Mouse (Mus musculus) kidney, embryonic 15.5 days (tissue): Measurements from ENCODE around the gene Aadacl3. TPM values are rescaled to one million over a fixed set of nuclear protein-coding genes. Genes with fewer than 3 reads are reported as not detected.

Experiments used
- ATAC-seq: fragments of 200-750 bp; cut with Nextera tagmentation; replicated peaks from 2 replicates; pipeline ENCODE4 v1.8.0; 2017; ENCODE audit warnings: moderate TSS enrichment; ENCODE audit not compliant: low FRiP score
- H3K27ac ChIP-seq: fragments of 300-500 bp; sonication (generic); 2 replicates; pipeline ENCODE4 v1.5.1; 2015; ENCODE audit warnings: mild to moderate bottlenecking, inconsistent platforms
- H3K27me3 ChIP-seq: fragments of 300-500 bp; sonication (generic); 2 replicates; pipeline ENCODE4 v1.6.1; 2015; ENCODE audit warnings: inconsistent platforms
- H3K36me3 ChIP-seq: fragments of 300-500 bp; sonication (generic); 2 replicates; pipeline ENCODE4 v1.6.1; 2015; ENCODE audit warnings: inconsistent platforms
- H3K4me1 ChIP-seq: fragments of 300-500 bp; sonication (generic); 2 replicates; pipeline ENCODE4 v1.6.1; 2015; ENCODE audit warnings: inconsistent platforms
- H3K4me2 ChIP-seq: fragments of 300-500 bp; sonication (generic); 2 replicates; pipeline ENCODE4 v1.6.1; 2015; ENCODE audit warnings: moderate library complexity, mild to moderate bottlenecking, inconsistent platforms
- H3K4me3 ChIP-seq: fragments of 300-500 bp; sonication (generic); replicated peaks from 2 replicates; pipeline ENCODE4 v1.5.1; 2015; ENCODE audit warnings: mild to moderate bottlenecking, inconsistent platforms
- H3K9ac ChIP-seq: fragments of 300-500 bp; sonication (generic); 2 replicates; pipeline ENCODE4 v1.6.1; 2015; ENCODE audit warnings: mild to moderate bottlenecking, inconsistent platforms
- H3K9me3 ChIP-seq: fragments of 300-500 bp; sonication (generic); replicated peaks from 2 replicates; pipeline ENCODE4 v1.6.1; 2016; ENCODE audit warnings: inconsistent platforms
- WGBS: fragments of 180-500 bp; shearing (Covaris S2); methylation state at CpG from one replicate; pipeline ENCODE4 v1.1.7; 2015; ENCODE audit warnings: mixed read lengths; 5-methylcytosine and 5-hydroxymethylcytosine counted together
- polyA plus RNA-seq: library from polyadenylated mRNA; unstranded; fragments of >200 nt; fragmentation: Nextera tagmentation; extraction: Ambion mirVana; gene quantifications from 2 replicates; pipeline ENCODE4 v1.2.1, GENCODE M21; 2015

The Aadacl3 gene
- polyA plus RNA-seq, result not detected in 2 replicates

- 65% methylated on average over 3 of the region's 3 CpGs for WGBS
- Histone ChIP-seq H3K27me3 (no peaks in the 10 kb centered on the region), H3K27ac (no peak within 1 kb of the TSS), H3K4me1 (no peaks in the 10 kb centered on the region), H3K4me2 (no peak within 1 kb of the TSS), H3K4me3 (no peak within 1 kb of the TSS), H3K9ac (no peak within 1 kb of the TSS), H3K9me3 (no peaks in the 10 kb centered on the region; the same call in 1 of the 2 replicates), H3K36me3 (no peaks in the 10 kb centered on the region)
- no peak for ATAC-seq
Observed at GRCm38 (mm10) chr4:144463656-144464055, at the start of gene Aadacl3. Gene Aadacl3 (minus strand): TSS chr4:144463756.

- WGBS, result 84% methylated on average over 1 of the region's 1 CpGs
- Histone ChIP-seq H3K27me3 (no peaks in the 10 kb centered on the region), H3K36me3 (no peaks in the 10 kb centered on the region), H3K4me1 (no peaks in the 10 kb centered on the region), H3K4me3 (no peak overlapping the region), H3K4me2 (no peak overlapping the region), H3K27ac (no peak overlapping the region), H3K9me3 (no peaks in the 10 kb centered on the region), H3K9ac (no peak overlapping the region)
- ATAC-seq, result no peak
Observed at GRCm38 (mm10) chr4:144506518-144506917, 43.0 kb upstream of the Aadacl3 start.

- H3K27me3 ChIP-seq, result no peaks in the 10 kb centered on the region
- no peak for ATAC-seq
- H3K4me2 ChIP-seq, result no peak overlapping the region
- H3K27ac ChIP-seq, result no peak overlapping the region
- H3K4me1 ChIP-seq, result no peaks in the 10 kb centered on the region
- no peak overlapping the region for H3K9ac ChIP-seq
- H3K4me3 ChIP-seq, result no peak overlapping the region
- no peaks in the 10 kb centered on the region for H3K36me3 ChIP-seq
- 0 out of 2 replicates have a peak, but pooled peaks cover 3% of the 10 kb centered on the region for H3K9me3 ChIP-seq
Observed at GRCm38 (mm10) chr4:144493331-144493730, 29.8 kb upstream of the Aadacl3 start.

GRCm38 (mm10) chr4:144468091-144468490 is 4.5 kb upstream of the Aadacl3 start:
- Histone ChIP-seq H3K4me1 (no peaks in the 10 kb centered on the region), H3K9me3 (no peaks in the 10 kb centered on the region), H3K36me3 (no peaks in the 10 kb centered on the region), H3K27ac (no peak overlapping the region), H3K4me3 (no peak overlapping the region), H3K4me2 (no peak overlapping the region), H3K9ac (no peak overlapping the region), H3K27me3 (no peaks in the 10 kb centered on the region)
- no peak for ATAC-seq
- 80% methylated on average over 1 of the region's 1 CpGs for WGBS

GRCm38 (mm10) chr4:144465206-144465605 is 1.6 kb upstream of the Aadacl3 start:
- H3K36me3 ChIP-seq, result no peaks in the 10 kb centered on the region
- H3K4me1 ChIP-seq, result no peaks in the 10 kb centered on the region
- 76% methylated on average over 2 of the region's 2 CpGs for WGBS
- H3K9ac ChIP-seq, result no peak overlapping the region
- no peak overlapping the region for H3K4me3 ChIP-seq
- H3K4me2 ChIP-seq, result no peak overlapping the region
- ATAC-seq, result no peak
- no peaks in the 10 kb centered on the region; the same call in 1 of the 2 replicates for H3K9me3 ChIP-seq
- H3K27me3 ChIP-seq, result no peaks in the 10 kb centered on the region
- H3K27ac ChIP-seq, result no peak overlapping the region

- Histone ChIP-seq H3K36me3 (no peaks in the 10 kb centered on the region), H3K4me3 (no peak within 1 kb of the TSS), H3K27ac (no peak within 1 kb of the TSS), H3K4me1 (no peaks in the 10 kb centered on the region), H3K9ac (no peak within 1 kb of the TSS), H3K9me3 (no peaks in the 10 kb centered on the region), H3K4me2 (no peak within 1 kb of the TSS), H3K27me3 (no peaks in the 10 kb centered on the region)
- ATAC-seq, result no peak
- WGBS, result 83% methylated on average over 2 of the region's 2 CpGs
Observed at GRCm38 (mm10) chr4:144453217-144453616, 10.3 kb downstream of the Aadacl3 start, which contains the start of gene Gm9944. Gene Gm9944 (minus strand): TSS chr4:144453317.

GRCm38 (mm10) chr4:144448546-144448945 is 15.0 kb downstream of the Aadacl3 start:
- Histone ChIP-seq H3K9ac (no peak overlapping the region), H3K27me3 (no peaks in the 10 kb centered on the region), H3K4me2 (no peak overlapping the region), H3K36me3 (no peaks in the 10 kb centered on the region), H3K27ac (no peak overlapping the region), H3K4me3 (no peak overlapping the region), H3K4me1 (no peaks in the 10 kb centered on the region), H3K9me3 (no peaks in the 10 kb centered on the region)
- 91% methylated on average over 2 of the region's 2 CpGs for WGBS
- ATAC-seq, result no peak

- no peak overlapping the region for H3K4me3 ChIP-seq
- no peaks in the 10 kb centered on the region for H3K27me3 ChIP-seq
- H3K9ac ChIP-seq, result no peak overlapping the region
- no peak overlapping the region for H3K27ac ChIP-seq
- 74% methylated on average over 1 of the region's 1 CpGs for WGBS
- no peaks in the 10 kb centered on the region for H3K4me1 ChIP-seq
- H3K9me3 ChIP-seq, result no peaks in the 10 kb centered on the region; the same call in 1 of the 2 replicates
- H3K36me3 ChIP-seq, result no peaks in the 10 kb centered on the region
- H3K4me2 ChIP-seq, result no peak overlapping the region
- ATAC-seq, result no peak
Observed at GRCm38 (mm10) chr4:144441582-144441981, 22.0 kb downstream of the Aadacl3 start.

- no peak overlapping the region for H3K27ac ChIP-seq
- no peaks in the 10 kb centered on the region for H3K4me1 ChIP-seq
- no peak overlapping the region for H3K4me2 ChIP-seq
- no peaks in the 10 kb centered on the region for H3K27me3 ChIP-seq
- H3K36me3 ChIP-seq, result no peaks in the 10 kb centered on the region
- 84% methylated on average over 4 of the region's 4 CpGs for WGBS
- H3K9me3 ChIP-seq, result no peaks in the 10 kb centered on the region; the same call in 1 of the 2 replicates
- no peak for ATAC-seq
- no peak overlapping the region for H3K4me3 ChIP-seq
- no peak overlapping the region for H3K9ac ChIP-seq
Observed at GRCm38 (mm10) chr4:144441095-144441494, 22.5 kb downstream of the Aadacl3 start.

- Histone ChIP-seq H3K27me3 (no peaks in the 10 kb centered on the region), H3K36me3 (no peaks in the 10 kb centered on the region), H3K4me2 (no peak within 1 kb of the TSS), H3K4me3 (no peak within 1 kb of the TSS), H3K4me1 (no peaks in the 10 kb centered on the region), H3K9ac (no peak within 1 kb of the TSS), H3K27ac (no peak within 1 kb of the TSS), H3K9me3 (no peaks in the 10 kb centered on the region; the same call in 1 of the 2 replicates)
- no peak for ATAC-seq
Observed at GRCm38 (mm10) chr4:144438672-144439071, 24.9 kb downstream of the Aadacl3 start, which contains the start of gene 1700012P22Rik. Gene 1700012P22Rik (minus strand): TSS chr4:144438772.

GRCm38 (mm10) chr4:144433216-144433615 is 30.3 kb downstream of the Aadacl3 start:
- Histone ChIP-seq H3K4me1 (no peaks in the 10 kb centered on the region), H3K27me3 (no peaks in the 10 kb centered on the region), H3K9me3 (no peaks in the 10 kb centered on the region; the same call in 1 of the 2 replicates), H3K4me2 (no peak overlapping the region), H3K9ac (no peak overlapping the region), H3K36me3 (no peaks in the 10 kb centered on the region), H3K4me3 (no peak overlapping the region), H3K27ac (no peak overlapping the region)
- ATAC-seq, result no peak
- WGBS, result 89% methylated on average over 5 of the region's 5 CpGs

GRCm38 (mm10) chr4:144430723-144431122 is 32.8 kb downstream of the Aadacl3 start:
- no peak overlapping the region for H3K27ac ChIP-seq
- H3K4me1 ChIP-seq, result no peaks in the 10 kb centered on the region

GRCm38 (mm10) chr4:144428868-144429267 is 34.7 kb downstream of the Aadacl3 start:
- Histone ChIP-seq H3K27me3 (no peaks in the 10 kb centered on the region), H3K27ac (no peak overlapping the region), H3K36me3 (no peaks in the 10 kb centered on the region), H3K4me3 (no peak overlapping the region), H3K4me1 (no peaks in the 10 kb centered on the region), H3K4me2 (no peak overlapping the region), H3K9me3 (no peaks in the 10 kb centered on the region), H3K9ac (no peak overlapping the region)
- 21% methylated on average over 3 of the region's 3 CpGs for WGBS
- ATAC-seq, result no peak

More at GRCm38 (mm10) chr4:144430723-144431122, 32.8 kb downstream of the Aadacl3 start:
- no peak overlapping the region for H3K4me3 ChIP-seq
- H3K9ac ChIP-seq, result no peak overlapping the region
- 56% methylated on average over 2 of the region's 2 CpGs for WGBS
- H3K4me2 ChIP-seq, result no peak overlapping the region
- no peaks in the 10 kb centered on the region for H3K36me3 ChIP-seq
- H3K9me3 ChIP-seq, result no peaks in the 10 kb centered on the region
- no peak for ATAC-seq
- no peaks in the 10 kb centered on the region for H3K27me3 ChIP-seq
